Mouse (Mus musculus) left cerebral cortex, postnatal 36 days (tissue): Measurements from ENCODE around the gene Rhbdd2. TPM values are rescaled to one million over a fixed set of nuclear protein-coding genes. Genes with fewer than 3 reads are reported as not detected.
"Not testable (repeated sequence)": the region's sequence is repeated elsewhere in the genome, so short reads cannot be mapped to it uniquely, and the experiment has no call there.

ENCODE experiments used
- DNase-seq, 2 experiments: peaks; one replicate each; pipeline ENCODE4 v3.0.0; 2021 to 2022; ENCODE audit warnings: low spot score in 2 of 2, mixed read lengths in 1 of 2
- intact Hi-C: fragments of 180-260 bp; cut with DNase I; formaldehyde crosslinking; loops from one replicate; pipeline ENCODE4 v1.15.1; 2025
- total RNA-seq, 2 experiments: library from RNA; stranded (reverse); gene quantifications; 2 replicates each; pipeline ENCODE4 v1.2.3; 2021

Gene Rhbdd2
- total RNA-seq = 10 to 100 TPM; 77.2 to 90.2 TPM

DNA sequence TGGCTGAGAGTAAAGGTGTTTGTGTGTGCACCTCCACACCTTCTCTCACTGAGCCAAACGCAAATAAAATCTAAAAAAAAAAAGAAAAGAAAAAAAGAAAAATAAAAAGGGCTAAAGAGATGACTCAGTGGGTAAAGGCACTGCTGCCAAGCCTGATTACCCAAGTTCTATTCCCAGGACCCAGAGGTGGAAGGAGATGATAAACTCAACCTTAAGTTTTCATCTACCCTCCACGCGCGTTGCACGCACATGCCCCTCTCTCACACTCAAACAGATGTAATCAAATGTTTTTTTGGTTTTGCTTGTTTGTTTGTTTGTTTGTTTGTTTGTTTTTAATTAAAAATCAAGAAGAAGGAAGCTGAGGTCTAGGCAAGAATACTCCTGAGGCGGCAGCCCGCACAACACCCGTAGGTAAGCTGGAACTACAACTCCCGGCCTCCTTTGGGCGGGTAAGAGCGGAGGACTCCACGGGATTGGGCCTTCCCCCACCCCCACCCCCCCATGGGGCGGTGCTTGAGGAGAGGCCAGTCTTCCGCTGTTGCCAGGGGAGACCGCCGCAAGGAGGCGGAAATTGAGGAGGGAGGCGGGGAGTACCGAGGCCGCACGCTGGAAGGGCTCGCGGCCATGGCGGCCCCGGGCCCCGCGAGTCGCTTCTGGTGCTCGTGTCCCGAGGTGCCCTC lies at the start of gene Rhbdd2:
Gene Rhbdd2, plus strand, starts transcription at position 502 of the 680 bp plus-strand sequence.
- DNase-seq = peak; percentile 92 to 96
- intact Hi-C loops = loop anchor here (2.0 to 5.0 kb wide), 3 partner anchors 57 to 145 kb away; partner anchors contain the start of genes Mdh2 and Styxl1

DNA sequence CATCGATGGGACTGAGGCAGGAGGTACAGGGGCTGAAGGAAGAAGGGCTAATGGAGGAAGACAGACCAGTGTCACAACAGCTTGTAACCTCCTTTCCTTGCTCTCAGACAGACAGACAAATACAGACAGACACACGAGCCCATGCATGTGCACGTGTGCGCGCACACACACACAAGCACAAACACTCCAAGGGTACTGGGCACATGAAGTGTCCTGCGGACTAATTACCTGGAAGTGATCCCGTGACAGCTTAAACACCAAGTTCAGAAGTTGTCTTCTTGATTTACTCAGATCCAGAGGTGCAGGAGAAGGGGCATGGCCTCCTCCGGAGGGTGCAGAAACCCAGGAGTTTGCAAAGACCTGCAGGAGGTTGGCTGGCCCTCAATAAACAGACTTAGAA lies 46.7 kb upstream of the Rhbdd2 start:
- intact Hi-C loops = no loop called here
- no peak for DNase-seq

GRCm38 (mm10) chr5:135587764-135588163 lies 44.7 kb upstream of the Rhbdd2 start:
- no peak for DNase-seq
- intact Hi-C loops = no loop called here

GRCm38 (mm10) chr5:135589996-135590784 lies 42.2 kb upstream of the Rhbdd2 start:
- intact Hi-C loops = no loop called here
- no peak for DNase-seq

GRCm38 (mm10) chr5:135604643-135605042 lies 27.8 kb upstream of the Rhbdd2 start:
- intact Hi-C loops, DNase-seq: not testable (repeated sequence)

GRCm38 (mm10) chr5:135606717-135607116 lies 25.7 kb upstream of the Rhbdd2 start:
- intact Hi-C loops, DNase-seq: not testable (repeated sequence)

- intact Hi-C loops = no loop called here
- DNase-seq = no peak
Measured at GRCm38 (mm10) chr5:135607581-135607980, 24.8 kb upstream of the Rhbdd2 start.

DNA sequence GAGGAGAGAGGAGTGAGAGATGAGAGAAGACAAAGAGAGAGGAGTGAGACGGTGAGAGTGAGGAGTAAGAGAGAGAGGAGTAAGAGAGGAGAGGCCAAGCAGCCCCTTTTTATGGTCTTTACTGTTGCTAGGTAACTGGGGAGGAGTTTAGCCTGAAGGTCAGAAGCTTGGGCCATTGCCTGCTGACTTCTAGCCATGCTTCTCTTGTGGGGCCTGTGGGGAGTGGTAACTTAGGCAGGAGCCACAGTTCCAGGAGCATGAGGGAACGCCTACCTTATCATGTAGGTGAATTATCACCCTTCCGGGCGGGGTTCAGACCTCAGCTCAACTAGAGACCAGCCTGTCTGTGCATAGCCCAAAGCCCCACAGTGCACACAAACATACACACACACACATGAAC lies 22.6 kb upstream of the Rhbdd2 start:
- no peak for DNase-seq
- intact Hi-C loops = loop anchor here (5.0 to 10.0 kb wide), 2 partner anchors 57 to 215 kb away; partner anchors contain the start of gene Pom121

DNA sequence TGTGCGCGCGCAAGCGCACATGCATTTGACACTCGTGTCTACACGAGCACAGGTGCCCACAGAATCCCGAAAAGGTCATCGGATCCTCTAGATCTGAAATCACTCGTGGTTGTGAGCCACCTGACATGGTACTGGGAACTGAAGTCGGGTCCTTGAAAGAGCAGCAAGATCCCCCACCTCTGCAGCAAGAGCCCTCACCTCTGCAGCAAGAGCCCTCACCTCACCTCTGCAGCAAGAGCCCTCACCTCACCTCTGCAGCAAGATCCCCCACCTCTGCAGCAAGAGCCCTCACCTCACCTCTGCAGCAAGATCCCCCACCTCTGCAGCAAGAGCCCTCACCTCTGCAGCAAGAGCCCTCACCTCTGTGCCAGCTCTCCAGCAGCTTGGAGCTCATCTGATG lies 12.7 kb upstream of the Rhbdd2 start:
- intact Hi-C loops = loop anchor here (10.0 kb wide), 1 partner anchor 225 kb away; the partner anchor contains the start of gene Pom121
- DNase-seq = not testable (repeated sequence)

DNA sequence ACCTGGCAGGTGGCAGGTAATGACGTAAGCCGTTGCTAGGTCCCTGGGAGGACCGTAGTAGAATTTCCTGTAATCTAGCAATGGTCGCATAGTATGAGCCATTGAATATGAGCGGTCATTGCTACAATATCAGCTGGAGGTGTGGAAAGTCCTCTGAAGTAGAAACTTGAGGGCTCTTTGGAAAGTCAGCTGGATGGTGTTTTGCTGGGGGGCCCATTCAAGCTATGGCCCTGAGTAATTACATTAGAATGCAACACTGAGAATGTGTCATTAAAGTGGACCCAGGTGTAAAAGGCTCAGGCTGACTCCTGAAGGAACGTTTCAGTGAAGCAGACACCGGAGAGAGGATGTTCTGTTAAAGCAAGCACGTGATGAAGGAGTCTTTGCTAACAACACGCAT lies 11.9 kb upstream of the Rhbdd2 start:
- no peak for DNase-seq
- intact Hi-C loops = no loop called here

DNA sequence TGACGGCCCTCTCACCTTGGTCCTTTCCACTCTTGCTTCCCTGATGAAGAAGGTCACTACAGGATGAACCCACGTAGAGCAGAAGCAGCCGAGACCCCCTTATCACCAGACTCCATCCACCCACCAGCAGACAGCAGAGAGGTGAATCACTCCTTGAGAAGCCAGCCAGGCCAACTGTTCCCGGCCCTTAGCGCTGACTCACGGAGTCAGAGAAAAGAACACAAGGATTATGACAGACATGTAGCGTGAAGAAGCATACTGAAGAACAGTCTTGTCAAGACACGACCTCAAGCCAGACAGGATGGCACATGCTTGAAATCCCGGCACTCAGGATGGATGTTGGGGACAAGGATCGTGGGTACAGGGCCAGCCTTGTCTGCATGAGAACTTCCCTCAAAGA lies 10.7 kb upstream of the Rhbdd2 start:
- no peak for DNase-seq

DNA sequence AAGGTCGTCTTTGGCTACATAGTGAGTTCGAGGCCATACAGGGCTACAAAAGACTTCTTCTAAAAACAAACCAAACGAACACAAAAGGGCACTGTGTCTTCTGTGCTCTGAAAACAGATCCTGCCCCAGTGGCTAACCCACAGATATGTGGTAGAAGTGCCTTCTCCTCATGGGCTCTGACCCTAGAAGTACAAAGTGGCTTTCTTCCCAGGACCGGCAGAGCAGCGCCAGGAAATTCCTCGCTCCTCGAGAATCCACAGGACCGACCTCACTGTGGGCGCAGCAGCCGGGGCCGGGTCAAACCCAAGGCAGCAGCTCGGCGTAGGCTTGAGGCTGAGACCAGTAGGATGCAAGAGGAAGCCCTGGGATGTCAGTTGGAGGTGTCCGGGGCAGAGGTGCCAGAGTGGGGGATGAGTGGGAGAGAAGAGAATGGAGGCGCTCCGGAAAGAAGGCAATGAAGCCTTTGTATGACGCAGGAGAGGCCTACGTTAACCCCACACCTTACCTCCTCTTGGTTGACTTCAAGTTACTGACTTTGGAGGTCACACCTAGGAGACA lies 9.3 kb upstream of the Rhbdd2 start:
- intact Hi-C loops = no loop called here
- DNase-seq = no peak

More for the DNA sequence above, 10.7 kb upstream of the Rhbdd2 start:
- intact Hi-C loops = no loop called here

DNA sequence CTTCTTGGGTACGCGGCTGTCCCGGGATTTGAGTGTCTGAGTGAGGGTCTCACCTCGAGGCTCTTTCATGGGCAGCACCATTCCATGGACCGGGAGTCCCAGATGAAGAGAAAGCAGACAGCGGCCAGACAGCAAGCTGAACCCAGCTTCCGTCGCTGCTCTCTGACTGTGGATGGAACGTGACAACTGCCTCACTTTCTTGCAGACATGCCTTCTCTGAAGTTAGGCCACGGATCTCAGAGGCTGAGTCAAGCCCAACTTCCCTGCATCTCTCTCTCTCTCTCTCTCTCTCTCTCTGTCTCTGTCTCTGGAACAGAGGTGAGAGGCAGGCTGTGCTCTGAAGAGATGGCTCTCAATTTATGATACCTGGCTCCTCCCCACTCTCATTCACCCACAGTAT lies 3.5 kb upstream of the Rhbdd2 start:
- intact Hi-C loops = no loop called here
- no peak for DNase-seq

GRCm38 (mm10) chr5:135629401-135629800 lies 3.0 kb upstream of the Rhbdd2 start:
- DNase-seq = no peak
- intact Hi-C loops = no loop called here

DNA sequence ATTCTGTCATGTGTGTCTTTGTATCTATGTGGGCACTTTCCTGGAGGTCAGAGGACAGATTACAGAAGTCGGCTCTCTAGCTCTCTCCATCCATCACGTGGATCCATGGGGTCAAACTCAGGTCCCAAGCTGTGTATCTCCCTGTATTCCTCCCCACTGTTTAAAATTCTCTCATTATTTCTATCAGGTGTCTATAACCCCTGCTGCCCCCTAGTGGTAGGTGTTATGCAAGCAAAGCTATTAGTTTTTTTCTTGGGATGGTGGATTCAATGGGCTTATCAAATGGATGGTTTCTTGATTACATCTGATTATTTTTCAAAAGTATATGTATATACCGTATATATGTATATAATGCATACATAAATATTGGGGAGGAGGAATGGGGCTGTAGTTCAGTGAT lies 1.8 kb upstream of the Rhbdd2 start:
- intact Hi-C loops = loop anchor here (5.0 kb wide), 2 partner anchors 132 to 147 kb away; partner anchors contain the start of genes Mdh2 and Styxl1
- DNase-seq = no peak

- DNase-seq = no peak
- intact Hi-C loops = loop anchor here (2.0 to 5.0 kb wide), 3 partner anchors 56 to 145 kb away; partner anchors contain the start of genes Mdh2 and Styxl1
Measured at GRCm38 (mm10) chr5:135632797-135633144, 353 bp downstream of the Rhbdd2 start.

GRCm38 (mm10) chr5:135639760-135640458 lies 7.5 kb downstream of the Rhbdd2 start:
- intact Hi-C loops = no loop called here
- DNase-seq = no peak

GRCm38 (mm10) chr5:135640459-135640789 lies 8.0 kb downstream of the Rhbdd2 start:
- intact Hi-C loops = no loop called here
- DNase-seq = no peak

GRCm38 (mm10) chr5:135641028-135641427 lies 8.6 kb downstream of the Rhbdd2 start:
- intact Hi-C loops = no loop called here
- DNase-seq = no peak
